Mouse (Mus musculus) inflammation-experienced regulatory T-cells, adult 6 months (primary cell): Measurements from ENCODE around the gene Tnfrsf1b. TPM values are rescaled to one million over a fixed set of nuclear protein-coding genes. Genes with fewer than 3 reads are reported as not detected.

Experiments
- ATAC-seq: one replicate; pipeline ENCODE4 v1.8.0; 2017
- polyA plus RNA-seq, 3 experiments: library from polyadenylated mRNA; unstranded; fragments of 100-300 nt; shearing (Covaris generic); gene quantifications; one replicate each; pipeline ENCODE4 v1.2.1; 2017

Gene Tnfrsf1b
- 100 to 1,000 TPM in 1 of 3 experiments, 10 to 100 TPM in 2; 83.9 to 124 (median 98.2) TPM for polyA plus RNA-seq

GRCm38 (mm10) chr4:145246173-145247011 lies at the start of gene Tnfrsf1b:
TSS of gene Tnfrsf1b (minus strand) at chr4:145246870.
- ATAC-seq: peak; percentile 52

- peak; percentile 60 for ATAC-seq
These were observed 49.1 kb upstream of the Tnfrsf1b start for GRCm38 (mm10) chr4:145295589-145296300.

GRCm38 (mm10) chr4:145294588-145294987 lies 47.9 kb upstream of the Tnfrsf1b start:
- no peak for ATAC-seq

GRCm38 (mm10) chr4:145286369-145287120 lies 39.9 kb upstream of the Tnfrsf1b start:
- peak; percentile 79 for ATAC-seq

GRCm38 (mm10) chr4:145284675-145285074 lies 38.0 kb upstream of the Tnfrsf1b start:
- peak; percentile 61 for ATAC-seq

GRCm38 (mm10) chr4:145283441-145283840 lies 36.8 kb upstream of the Tnfrsf1b start:
- peak; percentile 44 for ATAC-seq

GRCm38 (mm10) chr4:145280966-145281365 lies 34.3 kb upstream of the Tnfrsf1b start:
- no peak for ATAC-seq

GRCm38 (mm10) chr4:145278724-145279370 lies 32.2 kb upstream of the Tnfrsf1b start:
- ATAC-seq: no peak

GRCm38 (mm10) chr4:145278231-145278630 lies 31.6 kb upstream of the Tnfrsf1b start:
- ATAC-seq: peak; percentile 35

GRCm38 (mm10) chr4:145276368-145277249 lies 29.9 kb upstream of the Tnfrsf1b start:
- ATAC-seq: no peak

GRCm38 (mm10) chr4:145274887-145275286 lies 28.2 kb upstream of the Tnfrsf1b start:
- ATAC-seq: peak; percentile 83

GRCm38 (mm10) chr4:145273923-145274322 lies 27.3 kb upstream of the Tnfrsf1b start:
- ATAC-seq: no peak

- ATAC-seq: no peak
These were observed 26.1 kb upstream of the Tnfrsf1b start for GRCm38 (mm10) chr4:145272763-145273162.

- no peak for ATAC-seq
These were observed 25.0 kb upstream of the Tnfrsf1b start for GRCm38 (mm10) chr4:145271634-145272033.

- no peak for ATAC-seq
These were observed 23.5 kb upstream of the Tnfrsf1b start for GRCm38 (mm10) chr4:145270136-145270535.

GRCm38 (mm10) chr4:145267631-145268110 lies 21.0 kb upstream of the Tnfrsf1b start:
- no peak for ATAC-seq

- peak; percentile 75 for ATAC-seq
These were observed 19.8 kb upstream of the Tnfrsf1b start for GRCm38 (mm10) chr4:145266505-145266904.

GRCm38 (mm10) chr4:145264761-145265160 lies 18.1 kb upstream of the Tnfrsf1b start:
- no peak for ATAC-seq

GRCm38 (mm10) chr4:145263583-145263982 lies 16.9 kb upstream of the Tnfrsf1b start:
- ATAC-seq: peak; percentile 53

GRCm38 (mm10) chr4:145260802-145261201 lies 14.1 kb upstream of the Tnfrsf1b start:
- no peak for ATAC-seq
